Mouse (Mus musculus) adrenal gland, adult 2 months (tissue): Measurements from ENCODE around the gene Tomm70a. TPM values are rescaled to one million over a fixed set of nuclear protein-coding genes. Genes with fewer than 3 reads are reported as not detected.

ENCODE experiments used
- DNase-seq: peaks from one replicate; pipeline ENCODE4 v3.0.0; 2021
- polyA plus RNA-seq: library from polyadenylated mRNA; depleted of rRNA; stranded (reverse); fragments of >200 nt; gene quantifications from 2 replicates; pipeline ENCODE4 v1.2.3, GENCODE M21; 2012; rRNA removed
- total RNA-seq, 2 experiments: library from RNA; stranded (reverse); gene quantifications; 2 replicates each; pipeline ENCODE4 v1.2.3; 2021

Gene Tomm70a
- total and polyA plus RNA-seq, 3 experiments: 15.5 to 54.5 (median 49.6) TPM

DNA sequence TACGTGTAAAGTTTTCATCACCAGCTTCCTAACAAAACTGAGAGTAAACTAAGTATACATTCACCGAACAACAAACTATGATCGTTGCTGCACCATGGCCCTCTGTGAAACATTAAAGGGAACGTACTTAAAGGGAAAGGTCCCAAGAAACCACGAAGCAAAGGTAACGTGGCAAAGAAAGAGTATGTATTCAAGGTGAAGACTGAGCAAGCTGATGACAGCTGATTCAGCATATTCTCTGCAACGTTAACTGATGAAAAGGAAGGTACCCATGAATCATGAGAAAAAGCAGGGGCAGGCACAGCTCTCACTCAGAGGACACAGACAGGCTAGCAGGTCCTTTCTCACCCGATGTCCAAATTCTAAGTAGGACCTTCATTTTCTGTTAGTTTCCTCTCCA, 68.9 kb downstream of the Tomm70a start:
- DNase-seq: no peak

DNA sequence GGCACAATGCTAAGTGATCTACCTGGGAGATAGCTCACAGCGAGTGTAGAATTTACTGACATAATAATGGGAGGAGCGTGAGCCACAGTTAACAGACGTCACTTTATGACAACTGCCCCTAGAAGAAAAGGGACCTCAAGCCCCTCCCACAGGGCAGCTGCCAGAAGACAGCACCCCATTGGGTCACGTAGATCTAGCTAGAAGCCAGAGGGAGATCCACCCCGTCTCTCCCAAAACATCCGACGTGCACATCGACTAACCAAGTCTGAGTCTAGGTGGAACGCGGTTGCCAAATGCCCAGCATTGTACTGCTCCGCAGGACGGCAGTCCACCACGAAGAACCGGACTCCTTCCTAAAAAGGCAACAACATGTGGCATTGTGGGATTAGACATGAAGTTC, 69.7 kb downstream of the Tomm70a start:
- no peak for DNase-seq

DNA sequence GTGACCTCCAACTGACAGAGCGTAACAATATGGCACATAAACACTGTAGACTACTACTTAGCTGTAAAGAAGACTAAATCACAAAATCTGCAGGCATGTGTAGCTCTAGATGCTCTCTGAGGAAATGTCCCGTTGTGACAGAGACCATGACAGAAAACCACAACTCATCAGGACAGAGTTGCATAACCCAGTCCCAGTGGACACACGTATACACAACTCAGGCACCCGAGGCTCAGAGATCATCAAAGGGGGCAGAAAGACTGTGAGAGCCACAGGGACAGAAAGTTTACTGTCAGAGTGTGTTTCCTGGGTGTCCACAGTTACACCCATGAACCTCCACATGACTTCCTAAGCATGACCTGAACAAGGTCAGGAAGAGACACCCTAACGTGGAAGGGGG, 75.1 kb downstream of the Tomm70a start:
- no peak for DNase-seq

DNA sequence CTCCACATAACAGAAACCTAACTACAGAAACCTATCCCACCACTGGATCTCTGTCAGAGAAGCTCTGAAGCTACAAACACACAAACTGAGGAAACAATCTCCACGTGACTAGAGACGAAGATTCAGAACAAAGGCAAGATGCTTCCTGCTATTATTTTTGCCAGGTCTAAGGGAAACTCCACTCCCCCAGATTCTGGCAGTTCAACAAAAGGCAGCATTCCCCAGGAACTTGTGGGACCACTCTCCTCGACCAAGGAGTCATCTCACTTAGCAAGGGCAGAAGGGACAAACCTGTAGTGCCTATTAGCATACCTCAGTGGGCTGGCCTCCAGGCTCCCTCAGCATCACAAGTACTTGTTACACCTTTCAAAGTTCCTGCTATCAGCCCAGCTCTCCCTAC, 75.8 kb downstream of the Tomm70a start:
- DNase-seq: no peak

Other genes with a start within 250 kb of the Tomm70a start
- 1 to 10 TPM; 3.5 to 5.1 TPM for gene Tmem45a, start 235.5 kb upstream of the Tomm70a start, total RNA-seq
- 0.27 and 0.46 TPM in 2 replicates for gene Tmem45a, start 235.5 kb upstream of the Tomm70a start, polyA plus RNA-seq
- gene Lnp1, start 193.6 kb upstream of the Tomm70a start, total RNA-seq: not detected
- not detected in 2 replicates for gene Lnp1, start 193.6 kb upstream of the Tomm70a start, polyA plus RNA-seq
- gene Tmem45a2, start 50.3 kb upstream of the Tomm70a start, total RNA-seq: not detected
- not detected in 2 replicates for gene Tmem45a2, start 50.3 kb upstream of the Tomm70a start, polyA plus RNA-seq
- 10 to 100 TPM; 42.7 to 43.6 TPM for gene Nit2, start 45.6 kb downstream of the Tomm70a start, total RNA-seq
- 15.3 and 26.5 TPM in 2 replicates for gene Nit2, start 45.6 kb downstream of the Tomm70a start, polyA plus RNA-seq
- 10 to 100 TPM; 33.7 to 34.0 TPM for gene Tbc1d23, start 109.8 kb downstream of the Tomm70a start, total RNA-seq
- gene Tbc1d23, start 109.8 kb downstream of the Tomm70a start, polyA plus RNA-seq: 3.4 and 4.0 TPM in 2 replicates
- gene Tmem30c, start 171.2 kb downstream of the Tomm70a start, total RNA-seq: not detected
- gene Tmem30c, start 171.2 kb downstream of the Tomm70a start, polyA plus RNA-seq: not detected in 2 replicates
- gene Filip1l, start 231.4 kb downstream of the Tomm70a start, total RNA-seq: 10 to 100 TPM; 23.0 to 23.1 TPM
- gene Filip1l, start 231.4 kb downstream of the Tomm70a start, polyA plus RNA-seq: 0.90 and 0.99 TPM in 2 replicates